Mouse (Mus musculus) kidney, postnatal 36 days (tissue): Measurements from ENCODE around the gene Kcnq1.
A peak's percentile ranks its signal among the peaks of the same experiment; 100 is the strongest.

Source experiments
- DNase-seq, 2 experiments: peaks; one replicate each; pipeline ENCODE4 v3.0.0; 2021 to 2022; ENCODE audit warnings: mixed read lengths in 2 of 2

Gene Kcnq1

GRCm38 (mm10) chr7:143371336-143371735 lies 265.2 kb downstream of the Kcnq1 start:
- no peak for DNase-seq

GRCm38 (mm10) chr7:143373265-143373664 lies 267.1 kb downstream of the Kcnq1 start:
- DNase-seq = no peak

DNA sequence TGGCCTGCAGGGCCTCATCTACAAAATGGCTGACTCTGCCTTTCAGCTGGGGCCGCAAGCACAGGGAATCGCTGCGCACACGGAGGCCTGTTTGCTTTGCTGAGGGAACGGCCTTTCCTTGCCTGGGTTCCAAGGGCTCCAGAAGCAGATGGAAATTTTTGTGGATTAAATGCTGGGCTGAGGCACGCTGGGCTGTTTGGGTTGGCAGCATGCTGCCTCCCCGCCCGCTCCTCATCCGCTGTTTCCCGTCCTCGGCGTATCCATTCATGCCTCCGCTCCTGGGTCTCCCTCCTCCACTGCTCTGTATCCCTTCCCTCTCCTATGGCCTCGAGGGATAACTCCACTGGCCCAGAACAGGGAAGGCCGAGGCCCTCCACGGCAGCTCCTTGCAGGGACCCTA lies 269.8 kb downstream of the Kcnq1 start:
- peak; percentile 26 to 27 for DNase-seq

- DNase-seq = no peak
These were observed 274.4 kb downstream of the Kcnq1 start for GRCm38 (mm10) chr7:143380466-143381073.

DNA sequence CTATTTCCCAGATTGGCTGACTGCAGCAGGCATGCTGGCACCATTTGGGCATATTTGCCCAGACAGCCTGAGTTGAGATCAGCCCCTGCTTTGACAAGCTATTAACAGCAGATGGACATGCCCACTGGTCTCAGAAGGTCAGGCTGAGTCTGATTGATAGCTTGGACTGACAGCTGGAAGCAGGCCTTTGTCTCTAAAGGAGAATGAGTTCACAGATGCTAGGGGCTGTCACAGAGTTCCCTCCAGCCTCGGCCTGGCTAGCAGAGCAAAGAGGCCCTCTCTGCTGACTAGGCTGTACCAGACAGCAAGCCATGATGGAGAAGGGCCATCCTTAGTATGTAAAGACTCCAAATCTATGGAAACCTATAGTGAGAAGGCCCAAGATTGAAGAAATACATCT lies 280.5 kb downstream of the Kcnq1 start:
- no peak for DNase-seq

DNA sequence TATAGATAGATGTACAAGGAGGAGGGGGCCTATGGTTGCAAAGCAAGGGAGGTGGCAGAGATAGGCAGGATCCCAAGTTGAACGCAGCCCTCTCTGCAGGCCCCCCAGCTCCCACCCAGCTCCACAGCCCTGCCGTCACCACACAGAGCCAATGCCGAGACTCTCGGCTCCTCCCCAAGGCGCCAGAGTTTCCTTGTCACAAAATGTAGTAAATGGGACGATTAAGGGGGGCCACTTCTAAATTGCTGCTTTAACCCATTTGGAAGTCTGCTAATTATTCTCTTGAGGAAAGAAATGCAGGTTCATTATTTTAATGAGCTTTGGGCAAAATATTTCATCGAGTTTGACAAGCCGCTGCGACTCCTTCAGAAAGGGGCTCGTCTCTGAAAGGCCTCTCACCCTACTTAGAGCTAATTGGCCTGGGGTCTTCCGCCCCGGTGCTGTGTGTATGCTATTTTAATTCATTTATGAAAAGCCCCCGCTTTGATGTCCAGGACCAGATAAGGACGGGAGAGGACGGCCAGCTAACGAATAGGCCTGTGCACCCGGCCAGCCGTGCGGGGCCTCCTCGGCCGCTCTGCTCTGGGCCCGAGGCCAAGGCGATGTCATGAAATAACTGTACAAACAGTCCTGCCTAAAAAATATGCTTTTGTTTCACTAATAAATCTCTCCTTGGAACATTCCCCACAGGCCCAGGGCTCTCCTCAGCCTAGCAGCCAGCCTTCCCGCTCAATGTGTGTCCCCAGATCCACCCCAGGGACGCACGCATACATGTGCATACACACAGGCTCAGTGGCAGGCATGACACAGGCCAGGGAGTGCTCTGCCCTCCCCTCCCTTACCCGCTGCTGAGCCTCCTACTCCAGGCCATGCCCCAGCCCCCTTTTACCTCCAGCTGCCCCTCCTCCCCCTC lies 282.9 kb downstream of the Kcnq1 start:
- DNase-seq = peak; percentile 84 to 85

DNA sequence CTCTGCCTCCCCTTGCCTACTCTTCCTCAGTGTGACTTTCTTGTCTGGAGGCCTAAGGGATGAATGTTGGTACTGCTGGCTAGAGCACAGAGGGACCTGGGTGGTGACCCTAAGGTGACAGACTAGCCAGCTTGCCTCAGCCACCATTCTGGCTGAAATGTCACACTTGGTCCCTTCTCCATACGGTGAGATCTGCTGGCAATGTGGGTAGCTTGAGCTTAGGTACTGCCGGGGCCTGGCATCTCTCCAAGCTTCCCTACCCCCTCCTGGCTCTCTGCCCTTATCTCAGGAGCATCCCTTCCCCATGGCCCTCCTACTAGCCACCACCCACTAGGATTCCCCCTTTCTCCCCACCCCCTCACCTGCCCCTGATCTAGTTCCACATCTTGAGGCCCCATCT lies 283.7 kb downstream of the Kcnq1 start:
- DNase-seq = peak in 1 of 2 experiments; percentile 6

DNA sequence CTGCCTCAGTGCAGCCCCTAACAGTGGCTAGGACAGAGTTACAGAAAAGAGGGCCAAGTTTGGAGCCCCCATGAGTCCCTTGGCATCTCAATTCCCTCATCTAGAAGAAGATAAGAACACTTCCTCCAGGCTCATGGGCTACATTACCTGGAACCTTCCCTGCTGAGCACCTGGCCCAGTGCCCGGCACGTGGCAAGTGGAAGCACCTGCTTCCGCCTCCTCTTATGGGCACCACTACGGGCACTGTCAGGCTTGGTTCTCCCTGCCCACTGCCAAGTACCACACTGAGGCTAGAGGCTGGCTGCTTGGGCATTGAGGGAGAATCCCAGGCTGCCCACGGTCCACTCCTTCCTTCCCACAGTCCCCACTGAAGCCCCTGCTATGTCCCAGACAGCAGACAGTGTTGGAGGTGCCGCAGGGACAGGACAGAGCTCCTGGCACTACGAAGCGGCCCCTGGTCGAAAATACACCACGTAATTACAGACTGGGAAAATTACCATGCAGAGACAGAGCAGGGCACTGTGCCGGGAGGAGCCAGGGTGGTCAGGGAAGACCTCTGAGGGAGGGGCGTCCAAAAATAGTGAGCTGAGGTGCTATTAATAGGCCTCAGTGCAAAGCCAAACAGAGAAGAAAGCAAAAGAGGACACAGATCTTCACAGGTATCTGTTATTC lies 284.3 kb downstream of the Kcnq1 start:
- no peak for DNase-seq

DNA sequence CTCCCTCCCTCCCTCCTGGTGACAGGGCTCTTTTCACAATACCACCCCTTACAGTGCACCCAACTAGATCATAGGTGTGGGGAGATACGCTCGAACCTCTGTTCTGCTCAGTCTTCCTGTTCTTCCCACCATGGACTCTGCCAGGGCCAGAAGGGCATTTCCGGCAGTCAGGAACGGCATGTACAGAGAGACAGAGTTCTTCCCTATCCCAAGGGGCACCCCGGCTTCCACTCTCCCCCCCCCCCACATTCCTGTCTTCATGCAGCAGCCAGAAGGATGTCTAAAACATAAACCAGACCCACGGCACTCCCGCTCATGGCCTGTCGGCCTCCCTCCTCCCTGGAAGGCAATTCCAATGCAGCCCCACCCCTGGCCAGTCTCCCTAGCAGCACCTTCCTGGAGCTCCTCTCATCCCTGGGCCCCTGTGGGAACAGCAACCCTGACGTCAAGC lies 289.0 kb downstream of the Kcnq1 start:
- peak; percentile 19 to 53 for DNase-seq

DNA sequence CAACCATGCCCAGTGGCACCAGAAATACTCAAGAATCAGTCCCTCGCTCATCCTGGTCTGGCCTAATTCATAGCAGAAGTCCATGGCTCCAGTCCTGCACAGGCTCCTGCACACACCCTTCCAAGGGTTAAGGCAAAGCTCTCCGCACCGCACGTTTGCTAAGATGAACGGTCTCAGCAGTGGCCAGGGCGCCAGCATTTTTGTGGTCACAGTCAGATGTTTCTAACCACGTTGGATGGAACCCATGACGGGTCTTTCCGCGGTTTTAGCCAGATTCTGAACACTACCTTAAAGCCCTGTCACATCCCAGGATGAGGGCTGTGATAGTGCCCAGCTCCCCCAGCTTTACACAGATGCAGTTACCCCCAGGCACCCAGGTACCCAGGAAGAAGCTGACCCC lies 293.6 kb downstream of the Kcnq1 start:
- no peak for DNase-seq

GRCm38 (mm10) chr7:143400599-143400998 lies 294.4 kb downstream of the Kcnq1 start:
- DNase-seq = no peak

- DNase-seq = no peak
These were observed 295.4 kb downstream of the Kcnq1 start for GRCm38 (mm10) chr7:143401429-143402016.

GRCm38 (mm10) chr7:143404296-143404695 lies 298.1 kb downstream of the Kcnq1 start:
- DNase-seq = no peak

- DNase-seq = peak; percentile 61 to 81
These were observed 301.9 kb downstream of the Kcnq1 start for GRCm38 (mm10) chr7:143407931-143408501.

GRCm38 (mm10) chr7:143408615-143409021 lies 302.5 kb downstream of the Kcnq1 start:
- no peak for DNase-seq

GRCm38 (mm10) chr7:143412606-143413005 lies 306.4 kb downstream of the Kcnq1 start:
- peak; percentile 47 to 63 for DNase-seq

DNA sequence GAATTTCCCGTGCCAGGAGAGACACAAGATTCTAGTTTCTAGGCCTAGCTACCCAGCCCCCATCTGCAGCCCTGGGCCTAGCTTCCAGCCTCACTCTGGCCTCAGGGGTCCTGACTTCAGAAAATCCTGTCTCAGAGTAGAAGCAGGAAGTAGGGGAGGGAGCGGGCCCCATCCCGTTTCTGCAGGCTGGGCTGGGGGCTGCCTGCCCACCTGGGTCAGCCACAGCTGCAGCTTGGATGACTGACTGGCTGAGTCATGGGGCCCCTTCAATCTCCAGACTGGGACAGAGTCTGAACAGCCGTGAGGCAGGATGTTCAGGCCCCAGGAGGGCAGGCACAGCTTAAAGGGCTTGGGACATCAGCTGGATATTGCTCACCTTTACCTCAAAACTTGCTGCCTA lies 308.9 kb downstream of the Kcnq1 start:
- no peak for DNase-seq

GRCm38 (mm10) chr7:143416406-143416805 lies 310.2 kb downstream of the Kcnq1 start:
- DNase-seq = no peak

- no peak for DNase-seq
These were observed 311.7 kb downstream of the Kcnq1 start for GRCm38 (mm10) chr7:143417875-143418274.

GRCm38 (mm10) chr7:143419585-143420160 lies 313.5 kb downstream of the Kcnq1 start:
- DNase-seq = peak; percentile 18 to 44

DNA sequence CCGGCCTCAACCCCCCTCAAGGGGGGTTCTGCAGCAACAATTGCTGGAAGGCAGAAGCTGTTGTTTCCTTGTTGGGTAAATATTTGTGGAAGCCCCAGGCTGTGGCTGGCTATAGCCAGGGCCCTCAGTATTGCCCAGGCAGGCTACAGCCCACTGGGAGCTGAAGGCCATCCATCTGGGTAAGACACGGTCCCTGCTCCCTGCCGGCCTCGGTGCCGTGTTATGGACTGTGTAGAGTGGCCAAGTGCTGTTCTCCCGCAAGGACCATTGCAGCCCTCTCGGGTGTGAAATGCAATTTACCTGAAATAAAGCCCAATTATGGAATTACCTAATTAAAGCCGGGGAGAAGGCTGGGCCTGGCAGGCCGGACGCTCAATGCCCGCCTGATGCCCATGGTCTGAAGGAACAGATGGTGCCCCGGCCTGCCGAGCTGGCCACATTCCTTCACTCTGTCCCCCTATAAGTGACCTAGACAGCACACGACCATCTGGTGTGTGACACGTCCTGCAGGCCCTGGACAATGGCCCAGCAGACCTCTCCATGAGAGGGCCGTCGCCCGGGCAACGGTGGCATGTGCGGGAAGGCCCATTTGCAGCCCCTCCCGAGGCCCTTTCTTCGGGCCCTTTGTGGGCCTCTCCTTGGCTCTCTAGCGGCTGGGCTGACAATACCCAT lies 322.1 kb downstream of the Kcnq1 start:
- no peak for DNase-seq
